Mouse (Mus musculus): Measurements from ENCODE around the gene Pan3. TPM values are rescaled to one million over a fixed set of nuclear protein-coding genes. Genes with fewer than 3 reads are reported as not detected.

Gene Pan3
- total and polyA plus RNA-seq, 3 experiments = 60.6 to 61.5 TPM; not detected in 1

- no peaks in the 10 kb centered on the region for H3K27me3 ChIP-seq (ENCODE audit: control insufficient read depth in 1 of 2, insufficient read depth in 2 of 2, low read length in 2 of 2)
- H3K9me3 ChIP-seq (replicated peaks; ENCODE audit: insufficient read depth, low read length) = no peaks in the 10 kb centered on the region
- peak overlapping the region; percentile 81 for H3K27ac ChIP-seq (ENCODE audit: control insufficient read depth, low read depth, low read length)
- peak overlapping the region in 1 of 2 experiments; percentile 10; a peak in 1 of 4 replicates for H3K4me3 ChIP-seq (ENCODE audit: control insufficient read depth in 1 of 2, insufficient read depth in 1 of 2, low read depth in 2 of 2, low read length in 2 of 2)
- peaks cover 23 to 60% of the 10 kb centered on the region in 2 experiments for H3K36me3 ChIP-seq (ENCODE audit: control insufficient read depth in 1 of 2, insufficient read depth in 2 of 2, low read length in 2 of 2)
- H3K9ac ChIP-seq (ENCODE audit: control insufficient read depth, low read depth, low read length, poor library complexity, severe bottlenecking) = peak overlapping the region; percentile 40; the same call in 1 of the 2 replicates
- peaks cover 18% of the 10 kb centered on the region for H3K79me2 ChIP-seq (ENCODE audit: control insufficient read depth, insufficient read depth, low read length, poor library complexity)
- H3K4me1 ChIP-seq (ENCODE audit: control insufficient read depth in 1 of 2, insufficient read depth in 2 of 2, low read length in 2 of 2) = peaks cover 36 to 38% of the 10 kb centered on the region in 2 experiments
- DNase-seq (ENCODE audit: low read depth, low spot score) = peak; percentile 51
- TF ChIP-seq USF2 (IDR thresholded peaks at IDR 0.05; ENCODE audit: borderline replicate concordance in 1 of 2, insufficient read depth in 1 of 2, low read depth in 1 of 2, low read length in 2 of 2) = no peak
- no peak for TF ChIP-seq GABPA (IDR thresholded peaks at IDR 0.05; ENCODE audit: low read depth, low read length)
- no peak for TF ChIP-seq ETS1 (IDR thresholded peaks at IDR 0.05; ENCODE audit: low read depth, low read length)
- no peak; the same call in 1 of the 2 replicates for TF ChIP-seq CHD1 (IDR thresholded peaks at IDR 0.05; ENCODE audit: low read depth, low read length)
- TF ChIP-seq SIN3A (IDR thresholded peaks at IDR 0.05; ENCODE audit: low read length) = no peak; the same call in 1 of the 2 replicates
- TF ChIP-seq CHD2 (IDR thresholded peaks at IDR 0.05; ENCODE audit: low read length) = peak; percentile 32
- no peak for TF ChIP-seq ZC3H11A (IDR thresholded peaks at IDR 0.05; ENCODE audit: low read depth, low read length)
- no peak for TF ChIP-seq UBTF (IDR thresholded peaks at IDR 0.05; ENCODE audit: borderline replicate concordance, insufficient read depth, low read depth, low read length)
- peak; percentile 78 for TF ChIP-seq MYC (IDR thresholded peaks at IDR 0.05; ENCODE audit: low read depth, low read length)
- no peak for TF ChIP-seq NELFE (IDR thresholded peaks at IDR 0.05; ENCODE audit: low read depth, low read length)
- no peak for TF ChIP-seq POLR2AphosphoS2 (IDR thresholded peaks at IDR 0.05; ENCODE audit: low read length)
- TF ChIP-seq MXI1 (IDR thresholded peaks at IDR 0.05; ENCODE audit: low read depth, low read length) = peak; percentile 81; the same call in 1 of the 2 replicates
- TF ChIP-seq SMC3 (IDR thresholded peaks at IDR 0.05; ENCODE audit: low read depth, low read length) = no peak
- no peak for TF ChIP-seq MAFK (IDR thresholded peaks at IDR 0.05; ENCODE audit: borderline replicate concordance, low read depth, low read length)
- 0 out of 2 replicates have a peak, but pooled peaks have one; percentile 21 for TF ChIP-seq ZKSCAN1 (IDR thresholded peaks at IDR 0.05; ENCODE audit: low read depth, low read length)
- TF ChIP-seq TAL1 (IDR thresholded peaks at IDR 0.05; ENCODE audit: low read length) = no peak
- TF ChIP-seq TBP (IDR thresholded peaks at IDR 0.05; ENCODE audit: low read depth, low read length) = no peak
- TF ChIP-seq POLR2A (IDR thresholded peaks at IDR 0.05; ENCODE audit: control insufficient read depth in 1 of 2, insufficient read depth in 1 of 2, low read depth in 1 of 2, low read length in 2 of 2, poor library complexity in 1 of 2) = no peak
- TF ChIP-seq RAD21 (IDR thresholded peaks at IDR 0.05; ENCODE audit: low read depth, low read length) = no peak
- no peak for TF ChIP-seq HCFC1 (IDR thresholded peaks at IDR 0.05; ENCODE audit: low read depth, low read length)
- TF ChIP-seq MYB (IDR thresholded peaks at IDR 0.05; ENCODE audit: low read depth, low read length) = no peak
- TF ChIP-seq JUND (IDR thresholded peaks at IDR 0.05; ENCODE audit: low read depth, low read length) = no peak
- TF ChIP-seq BHLHE40 (IDR thresholded peaks at IDR 0.05; ENCODE audit: borderline replicate concordance, low read depth, low read length) = peak; percentile 43; the same call in 1 of the 2 replicates
- TF ChIP-seq TCF12 (IDR thresholded peaks at IDR 0.05; ENCODE audit: low read depth, low read length) = no peak
- no peak for TF ChIP-seq POLR2AphosphoS5 (IDR thresholded peaks at IDR 0.05; ENCODE audit: borderline replicate concordance, low read depth, low read length)
- TF ChIP-seq CTCF (IDR thresholded peaks at IDR 0.05 in 2 of 3, conservative IDR thresholded peaks at IDR 0.05 in 1 of 3; ENCODE audit: control insufficient read depth in 1 of 3, insufficient read depth in 1 of 3, low read depth in 2 of 3, low read length in 3 of 3, poor library complexity in 1 of 3, severe bottlenecking in 1 of 3) = no peak
- TF ChIP-seq ELF1 (IDR thresholded peaks at IDR 0.05; ENCODE audit: low read depth, low read length) = no peak
- TF ChIP-seq MAX (IDR thresholded peaks at IDR 0.05; ENCODE audit: low read length) = peak; percentile 80
- peak; percentile 51 for TF ChIP-seq USF1 (IDR thresholded peaks at IDR 0.05; ENCODE audit: low read depth, low read length)
- TF ChIP-seq NRF1 (IDR thresholded peaks at IDR 0.05; ENCODE audit: insufficient read depth, low read depth, low read length, poor library complexity, severe bottlenecking) = no peak
- no peak; a peak in 1 of 4 replicates for TF ChIP-seq EP300 (IDR thresholded peaks at IDR 0.05; ENCODE audit: low read depth in 1 of 2, low read length in 2 of 2)
- TF ChIP-seq E2F4 (IDR thresholded peaks at IDR 0.05; ENCODE audit: borderline replicate concordance, low read depth, low read length) = no peak
- no peak for TF ChIP-seq RCOR1 (IDR thresholded peaks at IDR 0.05; ENCODE audit: low read depth, low read length)
- TF ChIP-seq ZNF384 (IDR thresholded peaks at IDR 0.05; ENCODE audit: low read depth, low read length) = no peak
- no peak for TF ChIP-seq MAZ (IDR thresholded peaks at IDR 0.05; ENCODE audit: low read depth, low read length)
- no peak for TF ChIP-seq ZMIZ1 (IDR thresholded peaks at IDR 0.05; ENCODE audit: low read depth, low read length)
- TF ChIP-seq GATA1 (IDR thresholded peaks at IDR 0.05; ENCODE audit: low read depth, low read length) = no peak
- TF ChIP-seq KAT2A (conservative IDR thresholded peaks at IDR 0.05; ENCODE audit: low read depth, low read length) = no peak
These were observed 63.7 kb downstream of the Pan3 start for GRCm38 (mm10) chr5:147493685-147494084.
